Mouse (Mus musculus) brain, adult 2 months (tissue): ENCODE measurements around the gene Nit1.

ENCODE experiments used
- DNase-seq: peaks from one replicate; pipeline ENCODE4 v3.0.0; 2011; ENCODE audit warnings: low read depth, low spot score

Nit1 gene

DNA sequence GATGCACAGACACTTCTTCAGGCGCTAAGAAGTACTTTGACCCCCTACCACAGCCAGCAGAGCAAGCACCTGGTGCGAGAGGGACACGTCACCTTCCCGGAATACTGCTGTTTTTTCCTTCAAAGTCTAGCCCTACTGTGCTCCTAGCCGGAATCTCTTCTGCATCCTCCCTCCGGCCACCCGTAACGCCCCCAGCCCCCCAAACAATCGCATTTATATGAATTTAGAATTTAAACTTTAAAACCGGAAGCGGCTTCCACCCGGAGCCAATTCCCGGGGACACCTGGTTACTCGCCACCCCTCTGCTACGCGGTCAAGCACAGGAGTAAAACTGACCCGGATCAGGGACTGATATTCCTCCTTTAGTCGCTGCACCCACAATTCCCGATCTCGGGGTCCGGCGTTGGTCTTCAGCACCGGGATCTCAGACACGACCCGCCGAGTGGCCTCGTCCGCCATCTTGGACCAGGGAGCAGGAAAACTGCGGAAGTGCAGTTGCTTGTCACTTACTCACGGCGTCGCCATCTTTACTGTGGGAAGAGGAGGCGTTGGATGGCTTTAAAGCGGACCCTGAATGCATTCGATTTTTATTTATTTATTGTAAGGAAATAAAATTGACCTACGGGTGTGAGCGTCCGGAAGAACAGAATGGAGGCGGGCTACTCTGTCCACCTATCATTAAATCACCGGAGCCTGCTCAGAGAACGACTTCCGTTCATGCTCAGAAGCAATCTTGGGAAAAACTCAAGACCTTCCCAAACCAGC lies 51.0 kb downstream of the Nit1 start, which contains the start of gene Ufc1:
Gene Ufc1, minus strand, starts transcription at position 727 of the 765 bp plus-strand sequence.
- peak; percentile 96 for DNase-seq

- DNase-seq = peak; percentile 37
Measured at GRCm38 (mm10) chr1:171293906-171294297, 51.5 kb downstream of the Nit1 start.

- no peak for DNase-seq
Measured at GRCm38 (mm10) chr1:171293351-171293750, 52.1 kb downstream of the Nit1 start.

DNA sequence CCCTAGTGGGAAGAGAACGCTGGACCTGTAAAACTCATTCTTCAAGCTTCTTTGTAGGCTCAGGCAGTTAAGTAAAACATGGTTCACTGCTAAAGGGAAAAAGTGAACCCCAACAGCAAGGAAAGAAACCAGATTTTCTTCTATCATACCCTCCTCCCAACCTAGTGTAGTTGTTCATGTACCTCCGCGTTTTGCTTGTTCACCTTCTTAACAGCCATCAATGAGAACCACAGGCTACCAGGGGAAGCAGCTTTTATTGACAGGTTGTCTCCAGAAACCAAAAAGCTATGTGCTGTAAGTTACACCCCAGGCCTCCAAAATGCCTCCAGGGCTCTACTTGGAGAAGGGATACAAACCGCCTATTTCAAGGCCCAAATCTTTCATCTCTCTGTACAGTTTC lies 57.1 kb downstream of the Nit1 start:
- no peak for DNase-seq
